ENCODE assay signal across 8 mouse cellular contexts in the genomic region with DNA sequence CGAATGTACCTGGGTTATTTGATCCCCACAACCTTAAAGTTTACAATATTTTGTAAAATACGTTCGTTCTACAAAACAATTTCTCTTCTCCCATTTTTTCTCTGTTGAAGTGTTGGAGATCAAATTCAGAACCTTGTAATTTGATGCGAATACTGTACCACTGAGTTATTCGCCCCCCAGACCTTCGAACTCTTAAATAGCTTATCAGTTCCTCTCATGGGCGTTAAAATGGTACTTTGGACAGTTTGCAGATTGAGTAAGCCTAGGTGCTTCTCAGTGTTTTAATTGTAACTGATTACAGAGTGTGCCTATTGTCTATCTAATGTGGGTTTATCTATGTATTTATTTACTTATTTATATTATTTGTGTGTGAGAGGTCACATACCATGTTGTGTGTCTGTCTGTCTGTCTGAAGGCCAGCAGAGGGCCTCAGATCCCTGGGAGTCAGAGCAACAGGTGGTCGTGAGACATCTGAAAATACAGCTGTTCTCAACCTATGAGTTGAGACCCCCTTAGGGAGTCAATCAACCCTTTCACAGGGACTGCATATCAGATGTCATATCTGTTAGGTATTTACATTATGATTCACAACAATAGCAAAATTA. TPM values are rescaled to one million over a fixed set of nuclear protein-coding genes. Genes with fewer than 3 reads are reported as not detected.
DNase-seq lines count a peak whose midpoint lies in the region; ATAC-seq and TF ChIP-seq lines count a peak whose summit lies in the region.

No protein-coding gene starts in this region.

- TF ChIP-seq POLR2A in liver, adult 2 months (IDR thresholded peaks at IDR 0.05; ENCODE audit: extremely low read depth, insufficient read depth, low read length), result no peak

- no peaks in the 10 kb centered on the region for H3K9me3 ChIP-seq in heart, embryonic 16.5 days (replicated peaks; ENCODE audit: control insufficient read depth, low read length)
- no peaks in the 10 kb centered on the region for H3K9me3 ChIP-seq in neural tube, embryonic 15.5 days (replicated peaks)

- no peaks in the 10 kb centered on the region for H3K27me3 ChIP-seq in liver, adult 2 months (ENCODE audit: control insufficient read depth, insufficient read depth, low read length)
- H3K27me3 ChIP-seq in heart, embryonic 16.5 days (ENCODE audit: control insufficient read depth, insufficient read depth, low read length), result no peaks in the 10 kb centered on the region
- no peaks in the 10 kb centered on the region for H3K27me3 ChIP-seq in neural tube, embryonic 15.5 days (replicated peaks)

- H3K36me3 ChIP-seq in liver, adult 2 months (ENCODE audit: control insufficient read depth, insufficient read depth, low read length), result no peaks in the 10 kb centered on the region
- no peaks in the 10 kb centered on the region for H3K36me3 ChIP-seq in heart, embryonic 16.5 days (ENCODE audit: control insufficient read depth, insufficient read depth)
- no peaks in the 10 kb centered on the region for H3K36me3 ChIP-seq in neural tube, embryonic 15.5 days

- peaks cover 9% of the 10 kb centered on the region; the same call in 1 of the 2 replicates for H3K79me2 ChIP-seq in liver, adult 2 months (ENCODE audit: control insufficient read depth, insufficient read depth, low read length)

- no peak overlapping the region for H3K27ac ChIP-seq in liver, adult 2 months (replicated peaks; ENCODE audit: insufficient read depth, low read depth, low read length)
- no peak overlapping the region for H3K27ac ChIP-seq in heart, embryonic 16.5 days (ENCODE audit: low read length)
- no peak overlapping the region for H3K27ac ChIP-seq in neural tube, embryonic 15.5 days (replicated peaks)

- 45% methylated on average over 8 of the region's 8 CpGs for WGBS in liver, adult 2 months
- WGBS in heart, embryonic 16.5 days, result 64% methylated on average over 8 of the region's 8 CpGs
- 77% methylated on average over 8 of the region's 8 CpGs for WGBS in neural tube, embryonic 15.5 days

- H3K9ac ChIP-seq in liver, adult 2 months (ENCODE audit: low read depth, low read length), result no peak overlapping the region
- no peak overlapping the region for H3K9ac ChIP-seq in heart, embryonic 16.5 days (ENCODE audit: low read length)
- H3K9ac ChIP-seq in neural tube, embryonic 15.5 days (replicated peaks), result no peak overlapping the region

- no peak for ATAC-seq in CD4-positive, CD25-positive, alpha-beta regulatory T cell, adult 4 months
- no peak for ATAC-seq in heart, embryonic 16.5 days (replicated peaks; ENCODE audit: extremely low read depth, insufficient read depth, low FRiP score)
- no peak for ATAC-seq in neural tube, embryonic 15.5 days (ENCODE audit: low FRiP score)

- H3K4me2 ChIP-seq in heart, embryonic 16.5 days (ENCODE audit: low read depth, low read length), result peak overlapping the region; percentile 51; the same call in 1 of the 2 replicates
- H3K4me2 ChIP-seq in neural tube, embryonic 15.5 days, result peak overlapping the region; percentile 65

- DNase-seq in CD4-positive, CD25-positive, alpha-beta regulatory T cell, adult 2 months (ENCODE audit: low read depth, low spot score), result peak; percentile 39
- peak; percentile 57 for DNase-seq in liver, adult 2 months (ENCODE audit: extremely low read depth, low read depth, low spot score)
- DNase-seq in liver, result no peak
- DNase-seq in gastrocnemius, postnatal 10 days, result no peak
- no peak for DNase-seq in spleen, postnatal 4 days (ENCODE audit: low spot score in 2 of 2)

- H3K4me1 ChIP-seq in liver, adult 2 months (ENCODE audit: control insufficient read depth, insufficient read depth, low read length), result peaks cover 6% of the 10 kb centered on the region
- H3K4me1 ChIP-seq in heart, embryonic 16.5 days (ENCODE audit: control insufficient read depth, insufficient read depth, low read length), result peaks cover 10% of the 10 kb centered on the region
- peaks cover 17% of the 10 kb centered on the region for H3K4me1 ChIP-seq in neural tube, embryonic 15.5 days

- no peak overlapping the region for H3K4me3 ChIP-seq in liver, adult 2 months (ENCODE audit: insufficient read depth, low read depth, low read length)
- no peak overlapping the region; the same call in 1 of the 2 replicates for H3K4me3 ChIP-seq in heart, embryonic 16.5 days (ENCODE audit: low read length)
- no peak overlapping the region for H3K4me3 ChIP-seq in neural tube, embryonic 15.5 days (replicated peaks)

- peak; percentile 26; the same call in 1 of the 2 replicates for TF ChIP-seq CTCF in liver, adult 2 months (IDR thresholded peaks at IDR 0.05; ENCODE audit: low read depth, low read length)

RNA-seq across cellular contexts. Expression of a gene that starts 0.9 kb away (rescaled TPM):
- polyA plus RNA-seq in CD4-positive, CD25-positive, alpha-beta regulatory T cell, adult 4 months (2017; shearing (Covaris generic)), result 10 to 100 TPM; 44.5 to 54.9 TPM
- total RNA-seq in liver, adult 2 months (2014; rRNA removed), result 32.2 and 43.2 TPM in 2 replicates
- polyA plus RNA-seq in liver, adult 2 months (2012; rRNA removed), result 11.1 and 11.4 TPM in 2 replicates
- polyA plus RNA-seq in heart, embryonic 16.5 days (2015; fragmentation: Nextera tagmentation; extraction: Ambion mirVana), result 22.1 and 25.0 TPM in 2 replicates
- polyA plus RNA-seq in neural tube, embryonic 15.5 days (2015; fragmentation: Nextera tagmentation; extraction: Ambion mirVana), result 50.6 and 55.1 TPM in 2 replicates
- total RNA-seq in gastrocnemius, postnatal 10 days (2021), result 10 to 100 TPM; 14.4 to 21.2 TPM

Comparison
In these comparisons a context has a peak if more than half of its experiments do, and no peak if none do; other contexts are left out.
1. DNase-seq: peak in CD4-positive, CD25-positive, alpha-beta regulatory T cell, adult 2 months (single experiment) and liver, adult 2 months (single experiment); none in liver (single experiment), gastrocnemius, postnatal 10 days (single experiment) and spleen, postnatal 4 days (0 of 2).